Mouse (Mus musculus) hindbrain, postnatal 0 days (tissue): ENCODE results near the gene Vsig10. TPM values are rescaled to one million over a fixed set of nuclear protein-coding genes. Genes with fewer than 3 reads are reported as not detected.

Source experiments
- ATAC-seq: fragments of 200-750 bp; cut with Nextera tagmentation; 2 replicates; pipeline ENCODE4 v1.8.0; 2017; ENCODE audit warnings: mild to moderate bottlenecking, moderate TSS enrichment, moderate library complexity
- DNase-seq: peaks from one replicate; pipeline ENCODE4 v3.0.0-alpha.2; 2015; ENCODE audit warnings: low spot score
- H3K27ac ChIP-seq: fragments of 300-500 bp; sonication (generic); 2 replicates; pipeline ENCODE4 v1.5.1; 2014; ENCODE audit warnings: mild to moderate bottlenecking
- H3K27me3 ChIP-seq: fragments of 300-500 bp; sonication (generic); 2 replicates; pipeline ENCODE4 v1.6.1; 2014; ENCODE audit warnings: low read length, mixed read lengths; ENCODE audit not compliant: insufficient read depth
- H3K36me3 ChIP-seq: fragments of 300-500 bp; sonication (generic); 2 replicates; pipeline ENCODE4 v1.6.1; 2014; ENCODE audit warnings: low read length, mixed read lengths; ENCODE audit not compliant: insufficient read depth
- H3K4me1 ChIP-seq: fragments of 300-500 bp; sonication (generic); 2 replicates; pipeline ENCODE4 v1.6.1; 2014; ENCODE audit warnings: antibody characterized with exemption, low read length, mixed read lengths; ENCODE audit not compliant: insufficient read depth
- H3K4me2 ChIP-seq: fragments of 300-500 bp; sonication (generic); 2 replicates; pipeline ENCODE4 v1.6.1; 2014; ENCODE audit warnings: low read depth, mild to moderate bottlenecking, low read length, moderate library complexity, mixed read lengths
- H3K4me3 ChIP-seq: fragments of 300-500 bp; sonication (generic); 2 replicates; pipeline ENCODE4 v1.5.1; 2014; ENCODE audit warnings: low read length
- H3K9ac ChIP-seq: fragments of 300-500 bp; sonication (generic); replicated peaks from 2 replicates; pipeline ENCODE4 v1.6.1; 2014; ENCODE audit warnings: mild to moderate bottlenecking, low read length, moderate library complexity, mixed read lengths
- H3K9me3 ChIP-seq: fragments of 300-500 bp; sonication (generic); 2 replicates; pipeline ENCODE4 v1.6.1; 2016; ENCODE audit warnings: low read length, mixed read lengths
- CTCF ChIP-seq: IDR thresholded peaks from 2 replicates; pipeline ENCODE4 v1.5.1; 2016; ENCODE audit warnings: antibody characterized with exemption, control low read depth, low read depth
- WGBS: fragments of 180-500 bp; shearing (Covaris S2); extraction: QIAGEN DNeasy Blood & Tissue Kit; methylation state at CpG from one replicate; pipeline ENCODE4 v1.1.7; 2014; 5-methylcytosine and 5-hydroxymethylcytosine counted together
- polyA plus RNA-seq: library from polyadenylated mRNA; unstranded; fragments of >200 nt; fragmentation: Nextera tagmentation; extraction: Ambion mirVana; gene quantifications from 2 replicates; pipeline ENCODE4 v1.2.1, GENCODE M21; 2015
- total RNA-seq: library from RNA; depleted of rRNA; stranded (reverse); fragments of >200 nt; gene quantifications from 2 replicates; pipeline ENCODE4 v1.2.3, GENCODE M21; 2014

The Vsig10 gene
- total and polyA plus RNA-seq, 2 experiments from 2014 or later = 4.6 to 4.7 TPM

- Histone ChIP-seq H3K9me3 (no peaks in the 10 kb centered on the region), H3K4me2 (no peak overlapping the region), H3K9ac (no peak overlapping the region), H3K27ac (peak overlapping the region; percentile 20; the same call in 1 of the 2 replicates), H3K4me1 (peaks cover 16% of the 10 kb centered on the region; the same call in 1 of the 2 replicates), H3K27me3 (no peaks in the 10 kb centered on the region), H3K36me3 (peaks cover 18% of the 10 kb centered on the region), H3K4me3 (no peak overlapping the region)
- no peak for TF ChIP-seq CTCF
- 48% methylated on average over 15 of the region's 15 CpGs for WGBS
- ATAC-seq = no peak
- no peak for DNase-seq
Observed at GRCm38 (mm10) chr5:117363066-117363782, 44.3 kb downstream of the Vsig10 start.

GRCm38 (mm10) chr5:117364821-117365220 is 45.9 kb downstream of the Vsig10 start:
- ATAC-seq = no peak

GRCm38 (mm10) chr5:117365904-117366561 is 47.1 kb downstream of the Vsig10 start:
- H3K4me1 ChIP-seq = peaks cover 1% of the 10 kb centered on the region; the same call in 1 of the 2 replicates
- peaks cover 37% of the 10 kb centered on the region for H3K36me3 ChIP-seq
- H3K27me3 ChIP-seq = no peaks in the 10 kb centered on the region
- DNase-seq = no peak
- H3K9ac ChIP-seq = no peak overlapping the region
- no peak for ATAC-seq
- TF ChIP-seq CTCF = no peak
- H3K27ac ChIP-seq = no peak overlapping the region
- no peaks in the 10 kb centered on the region for H3K9me3 ChIP-seq
- WGBS = 92% methylated on average over 13 of the region's 13 CpGs
- no peak overlapping the region for H3K4me2 ChIP-seq
- no peak overlapping the region for H3K4me3 ChIP-seq

More at GRCm38 (mm10) chr5:117364821-117365220, 45.9 kb downstream of the Vsig10 start:
- Histone ChIP-seq H3K36me3 (peaks cover 26% of the 10 kb centered on the region), H3K4me1 (peaks cover 9% of the 10 kb centered on the region; the same call in 1 of the 2 replicates), H3K4me3 (no peak overlapping the region), H3K4me2 (no peak overlapping the region), H3K9ac (no peak overlapping the region), H3K27ac (no peak overlapping the region), H3K27me3 (no peaks in the 10 kb centered on the region), H3K9me3 (no peaks in the 10 kb centered on the region)
- DNase-seq = no peak
- 67% methylated on average over 3 of the region's 3 CpGs for WGBS
- no peak for TF ChIP-seq CTCF

- Histone ChIP-seq H3K4me1 (no peaks in the 10 kb centered on the region), H3K36me3 (peaks cover 49% of the 10 kb centered on the region), H3K9me3 (no peaks in the 10 kb centered on the region), H3K27me3 (no peaks in the 10 kb centered on the region), H3K4me2 (no peak overlapping the region), H3K9ac (no peak overlapping the region), H3K27ac (no peak overlapping the region), H3K4me3 (no peak overlapping the region)
- no peak for TF ChIP-seq CTCF
- 50% methylated on average over 8 of the region's 8 CpGs for WGBS
- DNase-seq (no peak), ATAC-seq (no peak)
Observed at GRCm38 (mm10) chr5:117367206-117367605, 48.3 kb downstream of the Vsig10 start.

DNA sequence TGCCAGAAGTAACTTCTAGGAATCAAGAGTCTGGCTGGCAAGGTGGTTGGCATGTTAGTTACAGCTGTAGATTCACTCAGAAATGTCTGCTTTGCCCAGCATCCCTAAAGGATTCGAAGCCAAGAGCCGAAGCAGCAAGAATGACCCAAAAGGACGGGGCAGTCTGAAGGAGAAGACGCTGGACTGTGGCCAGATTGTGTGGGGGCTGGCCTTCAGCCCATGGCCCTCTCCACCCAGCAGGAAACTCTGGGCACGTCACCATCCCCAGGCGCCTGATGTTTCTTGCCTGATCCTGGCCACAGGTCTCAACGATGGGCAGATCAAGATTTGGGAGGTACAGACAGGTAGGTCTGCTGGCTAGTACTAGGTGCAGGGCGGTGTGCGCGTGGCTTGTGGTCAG is 51.7 kb downstream of the Vsig10 start:
- no peak overlapping the region for H3K4me3 ChIP-seq
- no peak overlapping the region for H3K9ac ChIP-seq
- H3K9me3 ChIP-seq = no peaks in the 10 kb centered on the region
- no peak for DNase-seq
- no peaks in the 10 kb centered on the region for H3K4me1 ChIP-seq
- no peak overlapping the region for H3K4me2 ChIP-seq
- H3K27me3 ChIP-seq = no peaks in the 10 kb centered on the region
- peaks cover 59% of the 10 kb centered on the region for H3K36me3 ChIP-seq
- no peak for TF ChIP-seq CTCF
- H3K27ac ChIP-seq = no peak overlapping the region
- 68% methylated on average over 10 of the region's 10 CpGs for WGBS
- no peak for ATAC-seq

GRCm38 (mm10) chr5:117373418-117373817 is 54.5 kb downstream of the Vsig10 start:
- Histone ChIP-seq H3K27me3 (no peaks in the 10 kb centered on the region), H3K36me3 (peaks cover 57% of the 10 kb centered on the region), H3K27ac (no peak overlapping the region), H3K4me2 (no peak overlapping the region), H3K4me1 (no peaks in the 10 kb centered on the region), H3K9ac (no peak overlapping the region), H3K4me3 (no peak overlapping the region), H3K9me3 (no peaks in the 10 kb centered on the region)
- DNase-seq (no peak), ATAC-seq (no peak)
- WGBS = 90% methylated on average over 9 of the region's 9 CpGs
- TF ChIP-seq CTCF = no peak
